Mouse (Mus musculus) ovary, postnatal 14 days (tissue): ENCODE measurements around the gene Galnt18.

ENCODE experiments used
- DNase-seq: peaks from one replicate; pipeline ENCODE4 v3.0.0; 2022; ENCODE audit warnings: low spot score

The Galnt18 gene

GRCm38 (mm10) chr7:111559011-111559410 lies 220.8 kb downstream of the Galnt18 start:
- no peak for DNase-seq

- DNase-seq = no peak
These were observed 228.8 kb downstream of the Galnt18 start for GRCm38 (mm10) chr7:111550987-111551386.

GRCm38 (mm10) chr7:111547069-111547468 lies 232.7 kb downstream of the Galnt18 start:
- no peak for DNase-seq

GRCm38 (mm10) chr7:111545614-111546013 lies 234.2 kb downstream of the Galnt18 start:
- no peak for DNase-seq

GRCm38 (mm10) chr7:111537946-111538345 lies 241.8 kb downstream of the Galnt18 start:
- DNase-seq = no peak

GRCm38 (mm10) chr7:111534826-111535405 lies 244.9 kb downstream of the Galnt18 start:
- DNase-seq = no peak

- DNase-seq = no peak
These were observed 250.7 kb downstream of the Galnt18 start for GRCm38 (mm10) chr7:111528961-111529643.

- no peak for DNase-seq
These were observed 251.3 kb downstream of the Galnt18 start for GRCm38 (mm10) chr7:111528462-111528861.

- DNase-seq = no peak
These were observed 258.9 kb downstream of the Galnt18 start for GRCm38 (mm10) chr7:111520881-111521280.

GRCm38 (mm10) chr7:111518581-111519242 lies 261.1 kb downstream of the Galnt18 start:
- no peak for DNase-seq

- no peak for DNase-seq
These were observed 262.9 kb downstream of the Galnt18 start for GRCm38 (mm10) chr7:111516882-111517281.

- DNase-seq = no peak
These were observed 264.3 kb downstream of the Galnt18 start for GRCm38 (mm10) chr7:111515471-111515870.

GRCm38 (mm10) chr7:111509167-111509854 lies 270.5 kb downstream of the Galnt18 start:
- DNase-seq = no peak

GRCm38 (mm10) chr7:111500616-111501015 lies 279.2 kb downstream of the Galnt18 start:
- DNase-seq = no peak

GRCm38 (mm10) chr7:111499255-111499790 lies 280.5 kb downstream of the Galnt18 start:
- no peak for DNase-seq

GRCm38 (mm10) chr7:111497191-111497590 lies 282.6 kb downstream of the Galnt18 start:
- no peak for DNase-seq

- DNase-seq = no peak
These were observed 287.4 kb downstream of the Galnt18 start for GRCm38 (mm10) chr7:111492242-111492949.

- no peak for DNase-seq
These were observed 288.2 kb downstream of the Galnt18 start for GRCm38 (mm10) chr7:111491566-111491965.

- no peak for DNase-seq
These were observed 292.9 kb downstream of the Galnt18 start for GRCm38 (mm10) chr7:111486811-111487333.

- no peak for DNase-seq
These were observed 295.9 kb downstream of the Galnt18 start for GRCm38 (mm10) chr7:111483896-111484295.

- no peak for DNase-seq
These were observed 296.5 kb downstream of the Galnt18 start for GRCm38 (mm10) chr7:111483321-111483720.
